Mouse (Mus musculus) ES-Bruce4 (cell line): ENCODE results near the gene Agl. TPM values are rescaled to one million over a fixed set of nuclear protein-coding genes. Genes with fewer than 3 reads are reported as not detected.

ENCODE experiments used
- H3K27ac ChIP-seq: 2 replicates; pipeline ENCODE4 v1.5.1; 2012; ENCODE audit warnings: low read length, inconsistent platforms; ENCODE audit not compliant: insufficient read depth
- H3K27me3 ChIP-seq: 2 replicates; pipeline ENCODE4 v1.6.1; 2012; ENCODE audit warnings: mild to moderate bottlenecking, low read length, inconsistent platforms; ENCODE audit not compliant: control insufficient read depth, poor library complexity, insufficient read depth, severe bottlenecking
- H3K36me3 ChIP-seq: 2 replicates; pipeline ENCODE4 v1.6.1; 2012; ENCODE audit warnings: inconsistent platforms, mild to moderate bottlenecking, low read length, moderate library complexity; ENCODE audit not compliant: control insufficient read depth, poor library complexity, insufficient read depth, severe bottlenecking
- H3K4me1 ChIP-seq: one replicate; pipeline ENCODE4 v1.8.1; 2011; ENCODE audit warnings: low read length; ENCODE audit not compliant: control insufficient read depth, insufficient read depth
- H3K4me3 ChIP-seq: 2 replicates; pipeline ENCODE4 v1.5.1; 2011; ENCODE audit warnings: low read depth, mild to moderate bottlenecking, low read length
- H3K9ac ChIP-seq: 2 replicates; pipeline ENCODE4 v1.6.1; 2012; ENCODE audit warnings: low read depth, mild to moderate bottlenecking, inconsistent platforms; ENCODE audit not compliant: poor library complexity, severe bottlenecking
- H3K9me3 ChIP-seq: replicated peaks from 2 replicates; pipeline ENCODE4 v1.6.1; 2012; ENCODE audit warnings: mild to moderate bottlenecking, low read length, inconsistent platforms; ENCODE audit not compliant: control insufficient read depth, poor library complexity, insufficient read depth, severe bottlenecking
- CTCF ChIP-seq: IDR thresholded peaks from one replicate; pipeline ENCODE4 v1.8.1; 2011; ENCODE audit warnings: low read depth, low read length
- EP300 ChIP-seq: IDR thresholded peaks from 2 replicates; pipeline ENCODE4 v1.6.1; 2011; ENCODE audit warnings: low read depth, low read length; ENCODE audit not compliant: insufficient read depth
- POLR2A ChIP-seq: IDR thresholded peaks from one replicate; pipeline ENCODE4 v1.8.1; 2011; ENCODE audit warnings: low read length; ENCODE audit not compliant: insufficient read depth
- polyA plus RNA-seq: library from polyadenylated mRNA; stranded (reverse); fragments of >200 nt; gene quantifications from 2 replicates; pipeline ENCODE4 v1.2.4, GENCODE M21; 2011; ENCODE audit warnings: low read depth; ENCODE audit not compliant: missing spikeins, insufficient read depth, insufficient read length

Gene Agl
- polyA plus RNA-seq, 1 experiment, result 15.2 TPM

GRCm38 (mm10) chr3:116694955-116695665, 112.9 kb downstream of the Agl start:
- no peak overlapping the region for H3K9ac ChIP-seq

DNA sequence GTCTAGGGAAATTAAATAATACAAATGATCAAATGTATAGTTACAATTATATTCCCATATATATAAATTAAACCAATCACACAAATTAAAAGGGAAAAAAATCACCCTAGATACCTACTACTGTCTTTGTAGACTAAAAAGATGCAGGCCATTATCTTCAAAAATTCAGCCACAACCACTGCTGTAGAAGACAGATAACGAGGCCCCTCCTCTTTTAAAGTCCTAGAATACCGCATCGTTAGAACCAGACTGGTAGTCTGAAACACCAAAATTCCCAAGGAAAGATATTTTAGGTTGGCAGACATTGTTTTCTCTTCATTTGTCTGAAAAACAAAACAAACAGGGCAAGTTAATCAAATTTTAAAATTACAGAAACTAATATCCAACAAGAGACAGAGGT, 113.7 kb downstream of the Agl start:
- no peak for TF ChIP-seq EP300
- no peak for TF ChIP-seq CTCF
- no peak for TF ChIP-seq POLR2A
- no peaks in the 10 kb centered on the region for H3K4me1 ChIP-seq
- no peaks in the 10 kb centered on the region; the same call in 1 of the 2 replicates for H3K36me3 ChIP-seq
- no peak overlapping the region for H3K9ac ChIP-seq
- H3K27me3 ChIP-seq, result no peaks in the 10 kb centered on the region
- no peak overlapping the region for H3K27ac ChIP-seq
- no peaks in the 10 kb centered on the region for H3K9me3 ChIP-seq
- no peak overlapping the region for H3K4me3 ChIP-seq

More at GRCm38 (mm10) chr3:116694955-116695665, 112.9 kb downstream of the Agl start:
- H3K27me3 ChIP-seq, result no peaks in the 10 kb centered on the region
- H3K4me1 ChIP-seq, result no peaks in the 10 kb centered on the region
- TF ChIP-seq EP300, result no peak
- no peak for TF ChIP-seq POLR2A
- no peak for TF ChIP-seq CTCF
- no peaks in the 10 kb centered on the region for H3K9me3 ChIP-seq
- no peak overlapping the region for H3K4me3 ChIP-seq
- H3K27ac ChIP-seq, result no peak overlapping the region
- no peaks in the 10 kb centered on the region; the same call in 1 of the 2 replicates for H3K36me3 ChIP-seq

Other genes starting within 250 kb of the Agl start
- gene Lrrc39, start 245.2 kb downstream of the Agl start, polyA plus RNA-seq, result 0.19 TPM in 1 of 2 replicates, not detected in the other
- 19.8 and 23.4 TPM in 2 replicates for gene Sass6, start 213.2 kb downstream of the Agl start, polyA plus RNA-seq
- gene Trmt13, start 193.6 kb downstream of the Agl start, polyA plus RNA-seq, result 32.3 and 32.8 TPM in 2 replicates
- gene Mfsd14a, start 145.5 kb downstream of the Agl start, polyA plus RNA-seq, result 70.4 and 78.1 TPM in 2 replicates
- not detected in 2 replicates for gene Gm43191, start 126.9 kb downstream of the Agl start, polyA plus RNA-seq
- gene Slc35a3, start 95.3 kb downstream of the Agl start, polyA plus RNA-seq, result 28.3 and 31.3 TPM in 2 replicates
- 60.3 and 65.0 TPM in 2 replicates for gene Frrs1, start 51.3 kb upstream of the Agl start, polyA plus RNA-seq
- gene 4930455H04Rik, start 160.1 kb upstream of the Agl start, polyA plus RNA-seq, result not detected in 2 replicates
- not detected in 2 replicates for gene Palmd, start 160.8 kb upstream of the Agl start, polyA plus RNA-seq